Mouse (Mus musculus): ENCODE results near the gene Nebl. TPM values are rescaled to one million over a fixed set of nuclear protein-coding genes. Genes with fewer than 3 reads are reported as not detected.

The Nebl gene
- total RNA-seq, 2 experiments from 2014 or later = 481 to 506 TPM

- no peak for DNase-seq
- intact Hi-C loops (cut with DNase I) = no loop called here
Observed at GRCm38 (mm10) chr2:17531355-17532105, 199.7 kb downstream of the Nebl start.

GRCm38 (mm10) chr2:17525739-17526526 lies 205.3 kb downstream of the Nebl start:
- DNase-seq = no peak
- intact Hi-C loops (cut with DNase I) = loop anchor here (5.0 kb wide), 1 partner anchor 69 kb away; no protein-coding TSS in a partner anchor

- DNase-seq = no peak
- intact Hi-C loops (cut with DNase I) = loop anchor here (5.0 kb wide), 1 partner anchor 68 kb away; no protein-coding TSS in a partner anchor
Observed at GRCm38 (mm10) chr2:17525211-17525610, 206.1 kb downstream of the Nebl start.

- peak in 1 of 2 experiments; percentile 13 for DNase-seq
- intact Hi-C loops (cut with DNase I) = no loop called here
Observed at GRCm38 (mm10) chr2:17524205-17524978, 206.9 kb downstream of the Nebl start.

GRCm38 (mm10) chr2:17523791-17524190 lies 207.5 kb downstream of the Nebl start:
- intact Hi-C loops (cut with DNase I) = no loop called here
- DNase-seq = peak in 1 of 2 experiments; percentile 45

- DNase-seq = no peak
Observed at GRCm38 (mm10) chr2:17515686-17516085, 215.6 kb downstream of the Nebl start.

GRCm38 (mm10) chr2:17514765-17515164 lies 216.5 kb downstream of the Nebl start:
- intact Hi-C loops (cut with DNase I) = no loop called here
- no peak for DNase-seq

More at GRCm38 (mm10) chr2:17515686-17516085, 215.6 kb downstream of the Nebl start:
- intact Hi-C loops (cut with DNase I) = no loop called here

- intact Hi-C loops (cut with DNase I) = no loop called here
- DNase-seq = no peak
Observed at GRCm38 (mm10) chr2:17509942-17510341, 221.3 kb downstream of the Nebl start.

- DNase-seq = no peak
- intact Hi-C loops (cut with DNase I) = no loop called here
Observed at GRCm38 (mm10) chr2:17507362-17507761, 223.9 kb downstream of the Nebl start.

- DNase-seq = no peak
- intact Hi-C loops (cut with DNase I) = no loop called here
Observed at GRCm38 (mm10) chr2:17504115-17504774, 227.0 kb downstream of the Nebl start.

- no peak for DNase-seq
- intact Hi-C loops (cut with DNase I) = no loop called here
Observed at GRCm38 (mm10) chr2:17501075-17501474, 230.2 kb downstream of the Nebl start.

- intact Hi-C loops (cut with DNase I) = loop anchor here (10.0 kb wide), 1 partner anchor 159 kb away; no protein-coding TSS in a partner anchor
- DNase-seq = no peak
Observed at GRCm38 (mm10) chr2:17465517-17466174, 265.6 kb downstream of the Nebl start.

GRCm38 (mm10) chr2:17460434-17460833 lies 270.8 kb downstream of the Nebl start:
- DNase-seq = peak; percentile 16 to 40
- intact Hi-C loops (cut with DNase I) = loop anchor here (10.0 kb wide), 1 partner anchor 164 kb away; no protein-coding TSS in a partner anchor

GRCm38 (mm10) chr2:17453676-17454075 lies 277.6 kb downstream of the Nebl start:
- intact Hi-C loops (cut with DNase I) = no loop called here
- DNase-seq = no peak

GRCm38 (mm10) chr2:17448341-17448740 lies 282.9 kb downstream of the Nebl start:
- intact Hi-C loops (cut with DNase I) = no loop called here
- no peak for DNase-seq

GRCm38 (mm10) chr2:17443581-17443980 lies 287.7 kb downstream of the Nebl start:
- intact Hi-C loops (cut with DNase I) = no loop called here

GRCm38 (mm10) chr2:17438317-17438716 lies 292.9 kb downstream of the Nebl start:
- no peak for DNase-seq
- intact Hi-C loops (cut with DNase I) = no loop called here

More at GRCm38 (mm10) chr2:17443581-17443980, 287.7 kb downstream of the Nebl start:
- no peak for DNase-seq

- intact Hi-C loops (cut with DNase I) = no loop called here
- DNase-seq = no peak
Observed at GRCm38 (mm10) chr2:17436739-17437440, 294.4 kb downstream of the Nebl start.

GRCm38 (mm10) chr2:17435217-17435616 lies 296.0 kb downstream of the Nebl start:
- intact Hi-C loops (cut with DNase I) = no loop called here
- no peak for DNase-seq
